Mouse (Mus musculus) thymus, postnatal 10 days (tissue): ENCODE results near the gene Rgs11.
A peak's percentile ranks its signal among the peaks of the same experiment; 100 is the strongest.

ENCODE experiments used
- DNase-seq, 2 experiments: peaks; one replicate each; pipeline ENCODE4 v3.0.0; 2021; ENCODE audit warnings: low spot score in 2 of 2

Gene Rgs11

GRCm38 (mm10) chr17:26231156-26231555 lies 28.4 kb downstream of the Rgs11 start:
- no peak for DNase-seq

DNA sequence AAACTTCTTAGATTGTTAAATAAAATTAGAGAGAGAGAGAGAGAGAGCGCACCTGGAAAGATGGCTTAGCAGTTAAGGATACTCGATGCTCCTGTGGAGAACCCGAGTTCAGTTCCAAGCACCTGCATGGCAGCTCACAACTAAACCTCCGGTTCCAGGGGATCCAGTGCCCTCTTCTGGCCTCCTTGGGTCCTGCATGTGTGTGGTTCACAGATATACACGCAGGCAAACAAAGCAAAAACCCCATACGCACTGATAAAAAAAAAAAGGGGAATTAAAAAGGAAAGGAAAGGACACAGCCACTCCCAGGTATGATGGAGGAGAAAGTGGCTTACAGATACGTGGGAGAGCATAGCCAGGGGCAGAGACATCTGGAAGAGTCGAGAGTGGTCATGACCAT lies 30.1 kb downstream of the Rgs11 start:
- no peak for DNase-seq

- DNase-seq = no peak
These were observed 31.6 kb downstream of the Rgs11 start for GRCm38 (mm10) chr17:26234386-26234785.

DNA sequence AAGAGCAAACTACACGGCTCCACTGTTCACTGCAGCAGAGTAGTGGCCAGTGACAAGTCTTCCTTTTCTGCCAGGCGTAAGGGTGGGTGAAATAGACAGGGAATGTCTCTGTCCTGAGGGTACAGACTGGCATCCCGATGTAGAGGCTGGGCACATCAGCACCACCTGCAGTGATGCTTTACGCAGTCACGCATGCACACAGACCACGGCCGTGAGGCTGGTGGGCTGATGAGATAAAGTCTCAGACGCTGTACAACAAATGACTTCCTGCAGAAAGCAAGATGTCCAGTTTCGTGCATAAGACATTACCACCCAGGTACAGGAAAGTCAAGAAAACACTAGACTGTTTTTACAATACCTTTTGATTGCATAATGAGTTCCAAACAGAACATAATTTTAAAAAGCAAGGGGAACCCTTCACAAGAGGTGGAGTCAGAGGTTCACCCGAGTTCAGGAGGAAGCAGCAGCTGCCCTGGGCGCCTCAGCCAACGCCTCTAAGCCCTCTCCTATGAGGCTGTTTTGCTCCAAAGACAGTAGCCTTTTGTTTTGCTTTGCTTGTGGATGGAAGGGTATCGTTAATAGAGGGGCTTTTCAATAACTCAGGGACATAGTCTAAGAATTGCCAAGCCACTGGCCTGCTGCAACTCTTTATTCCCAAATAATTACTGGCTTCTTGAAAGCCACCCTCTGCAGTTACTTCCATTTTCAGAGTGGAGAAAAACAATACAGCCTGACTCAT lies 32.5 kb downstream of the Rgs11 start:
- DNase-seq = no peak

DNA sequence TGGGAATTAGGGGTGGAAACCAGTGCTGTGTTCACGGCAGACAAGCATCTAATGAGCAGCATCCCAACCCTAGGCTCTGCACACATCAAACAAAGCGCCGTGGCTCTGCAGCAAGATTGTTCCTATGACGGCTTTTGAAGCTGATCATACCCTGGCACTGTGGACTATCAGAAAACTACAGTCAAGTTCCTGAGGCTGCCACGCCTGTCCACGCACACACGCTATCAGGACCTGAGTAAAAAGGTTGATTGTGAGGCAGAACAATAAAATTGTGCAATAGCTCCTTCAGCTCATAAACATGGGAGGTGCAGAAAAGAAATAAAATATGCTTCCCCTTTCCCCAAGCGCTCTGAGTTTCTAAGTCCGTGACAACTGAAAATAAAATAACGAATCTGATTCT lies 34.9 kb downstream of the Rgs11 start:
- no peak for DNase-seq

DNA sequence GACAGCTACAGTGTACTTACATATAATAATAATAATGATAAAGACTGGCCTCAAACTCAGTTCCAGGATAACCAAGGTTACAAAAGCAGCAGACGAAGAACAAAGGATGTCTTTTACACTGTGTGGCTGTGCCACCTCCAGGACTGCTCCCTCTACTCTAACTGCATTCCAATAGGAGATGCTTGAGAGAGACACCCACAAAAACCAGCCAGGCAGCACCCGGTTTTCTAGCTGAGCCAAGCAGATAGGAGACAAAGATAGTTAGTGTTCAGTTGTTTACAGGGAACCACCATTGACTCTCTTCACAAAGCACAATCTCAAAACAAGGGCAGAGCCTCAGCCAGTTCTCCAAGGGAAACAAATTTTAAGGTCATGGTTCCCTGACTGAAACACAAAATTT lies 36.8 kb downstream of the Rgs11 start:
- DNase-seq = no peak

- DNase-seq = no peak
These were observed 37.5 kb downstream of the Rgs11 start for GRCm38 (mm10) chr17:26240120-26240790.

DNA sequence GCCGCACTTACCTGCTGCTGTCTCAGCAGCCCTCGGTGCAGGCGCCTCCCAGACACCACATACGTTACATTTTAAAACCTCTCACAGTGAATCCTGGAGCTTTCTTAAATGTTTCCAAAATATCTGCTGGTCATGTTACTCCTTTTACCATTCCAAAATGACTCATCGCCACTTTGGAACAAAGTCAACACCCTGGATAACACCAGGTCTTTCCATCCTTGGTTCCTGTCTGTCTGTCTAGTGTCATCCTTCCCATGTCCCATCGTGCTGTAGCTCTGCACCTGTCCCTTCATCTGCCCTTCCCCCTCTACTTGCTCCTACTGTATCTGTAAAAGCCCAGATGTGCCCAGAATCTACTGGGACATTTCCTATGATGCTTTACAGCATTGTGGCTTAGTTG lies 38.2 kb downstream of the Rgs11 start:
- DNase-seq = no peak

DNA sequence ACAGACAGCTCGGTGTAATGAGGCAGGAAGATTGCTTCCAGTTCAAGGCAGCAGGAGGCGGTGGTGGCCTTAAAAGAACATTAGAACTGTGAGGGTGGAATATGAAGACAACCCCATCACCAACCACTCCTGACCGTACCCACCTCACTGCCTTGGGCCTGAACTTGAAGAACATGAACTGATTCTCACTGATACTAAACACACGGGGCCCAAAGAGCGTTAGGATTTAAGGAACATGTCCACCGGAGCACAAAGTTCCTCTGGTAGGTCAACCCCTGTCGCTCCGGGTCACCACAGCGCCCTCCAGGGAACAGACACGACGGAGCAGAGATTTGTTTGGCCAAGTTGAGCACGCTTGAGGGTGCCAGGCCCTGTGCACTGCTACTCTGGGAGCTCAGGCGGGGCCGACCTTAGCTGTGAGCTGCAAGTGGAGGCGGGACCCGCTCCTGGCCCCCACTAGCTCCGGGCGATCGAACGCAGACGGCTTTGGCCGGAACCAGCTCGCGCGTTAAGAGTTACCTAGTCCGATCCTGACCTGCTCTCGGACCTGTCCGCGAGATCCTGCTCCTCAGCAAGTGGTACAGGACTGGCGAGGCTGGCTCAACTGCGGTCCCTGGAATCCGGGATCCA lies 40.8 kb downstream of the Rgs11 start:
- peak; percentile 43 to 48 for DNase-seq

- DNase-seq = peak; percentile 82 to 91
These were observed 41.5 kb downstream of the Rgs11 start, which contains the start of gene Fam234a for GRCm38 (mm10) chr17:26244101-26244841. TSS of gene Fam234a (minus strand) at chr17:26244242.

- no peak for DNase-seq
These were observed 49.3 kb downstream of the Rgs11 start for GRCm38 (mm10) chr17:26251886-26252538.

DNA sequence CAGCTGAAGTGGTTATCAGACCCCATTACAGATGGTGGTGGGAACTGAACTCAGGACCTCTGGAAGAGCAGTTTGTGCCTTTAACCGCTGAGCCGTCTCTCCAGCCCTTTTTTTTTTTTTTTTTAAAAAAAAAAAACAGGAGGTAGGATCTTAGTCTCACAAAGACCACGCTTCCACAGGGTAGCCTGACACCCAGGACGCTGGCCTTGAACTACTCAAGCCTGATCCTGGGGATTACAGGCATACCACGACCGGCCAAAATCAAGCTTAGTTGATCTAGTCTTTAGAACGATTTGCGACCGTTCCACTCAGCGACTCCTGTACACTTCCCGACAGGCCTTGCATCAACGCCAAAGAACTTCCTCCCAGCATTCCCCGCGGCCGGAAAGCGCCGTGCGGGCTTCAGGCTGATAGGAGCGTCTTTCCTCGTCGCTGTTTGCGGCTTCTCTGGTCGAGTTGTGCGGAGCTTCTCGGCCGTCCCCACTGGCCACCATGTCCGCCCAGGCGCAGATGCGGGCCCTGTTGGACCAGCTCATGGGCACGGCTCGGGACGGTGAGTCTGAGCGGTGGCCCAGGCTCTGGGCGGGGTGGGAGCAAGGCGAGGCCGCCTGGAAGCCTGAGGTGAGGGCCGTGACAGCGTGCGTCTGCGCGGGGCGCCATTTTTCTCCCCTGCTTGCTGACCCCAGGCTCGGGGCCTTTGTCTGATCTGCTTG lies 49.9 kb downstream of the Rgs11 start, which contains the start of gene Luc7l:
Gene Luc7l, plus strand, starts transcription at position 358 of the 713 bp plus-strand sequence.
- peak; percentile 82 to 86 for DNase-seq

GRCm38 (mm10) chr17:26253399-26253798 lies 50.6 kb downstream of the Rgs11 start:
- DNase-seq = no peak

- no peak for DNase-seq
These were observed 52.6 kb downstream of the Rgs11 start for GRCm38 (mm10) chr17:26255313-26255712.
